9 mouse cellular contexts compared by ENCODE assay signal in genomic region chr11:94994947-94995772, GRCm38 (mm10). TPM values are rescaled to one million over a fixed set of nuclear protein-coding genes. Genes with fewer than 3 reads are reported as not detected.
DNase-seq lines count a peak whose midpoint lies in the region; ATAC-seq and TF ChIP-seq lines count a peak whose summit lies in the region.
"Had no signal": no experiment of that assay in that cellular context is flagged by ENCODE, and none has a peak within 500 bp of the region (broad histone marks: within the 10 kb centered on the region; RNA-seq: fewer than 3 reads in every experiment).

No protein-coding gene starts in this region.

- H3K27me3 ChIP-seq in lung, embryonic 16.5 days (ENCODE audit: control insufficient read depth, insufficient read depth, low read depth, low read length): no peaks in the 10 kb centered on the region
- H3K27me3 ChIP-seq in forebrain, embryonic 14.5 days (replicated peaks; ENCODE audit: control insufficient read depth, insufficient read depth, low read length): no peaks in the 10 kb centered on the region
- no peaks in the 10 kb centered on the region for H3K27me3 ChIP-seq in intestine, postnatal 0 days (replicated peaks; ENCODE audit: control insufficient read depth, insufficient read depth, low read length)
- H3K27me3 ChIP-seq in neural tube, embryonic 14.5 days (ENCODE audit: control insufficient read depth, insufficient read depth, low read length): peaks cover 4% of the 10 kb centered on the region; the same call in 1 of the 2 replicates

- peak overlapping the region; percentile 89 for H3K4me3 ChIP-seq in lung, embryonic 16.5 days (ENCODE audit: low read length)
- H3K4me3 ChIP-seq in forebrain, embryonic 14.5 days (ENCODE audit: low read depth, low read length): peak overlapping the region; percentile 86
- H3K4me3 ChIP-seq in intestine, postnatal 0 days (ENCODE audit: low read depth, low read length): no peak overlapping the region
- peak overlapping the region; percentile 97 for H3K4me3 ChIP-seq in neural tube, embryonic 14.5 days (ENCODE audit: low read depth, low read length)

- H3K27ac ChIP-seq in lung, embryonic 16.5 days (ENCODE audit: low read length): no peak overlapping the region
- H3K27ac ChIP-seq in forebrain, embryonic 14.5 days (ENCODE audit: low read depth, low read length): no peak overlapping the region
- H3K27ac ChIP-seq in intestine, postnatal 0 days (ENCODE audit: low read depth, low read length): no peak overlapping the region
- no peak overlapping the region for H3K27ac ChIP-seq in neural tube, embryonic 14.5 days (ENCODE audit: low read depth, low read length)

- H3K36me3 ChIP-seq in lung, embryonic 16.5 days (ENCODE audit: control insufficient read depth, insufficient read depth, low read length): peaks cover 18% of the 10 kb centered on the region
- peaks cover 53% of the 10 kb centered on the region for H3K36me3 ChIP-seq in forebrain, embryonic 14.5 days (ENCODE audit: control insufficient read depth, insufficient read depth, low read length)
- H3K36me3 ChIP-seq in intestine, postnatal 0 days (ENCODE audit: control insufficient read depth, insufficient read depth): peaks cover 34% of the 10 kb centered on the region
- H3K36me3 ChIP-seq in neural tube, embryonic 14.5 days (ENCODE audit: control insufficient read depth, insufficient read depth, low read length): peaks cover 18% of the 10 kb centered on the region

- no peak for ATAC-seq in lung, embryonic 16.5 days (ENCODE audit: low read depth)
- no peak for ATAC-seq in forebrain, embryonic 14.5 days
- no peak for ATAC-seq in intestine, postnatal 0 days
- no peak for ATAC-seq in neural tube, embryonic 14.5 days (ENCODE audit: low read depth)
- ATAC-seq in granulocyte monocyte progenitor cell, adult 5-6 weeks (replicated peaks; ENCODE audit: poor library complexity, severe bottlenecking): no peak

- 74% methylated on average over 11 of the region's 11 CpGs for WGBS in lung, embryonic 16.5 days
- WGBS in forebrain, embryonic 14.5 days: 84% methylated on average over 11 of the region's 11 CpGs
- 79% methylated on average over 11 of the region's 11 CpGs for WGBS in intestine, postnatal 0 days
- 78% methylated on average over 11 of the region's 11 CpGs for WGBS in neural tube, embryonic 14.5 days

- no peak for DNase-seq in lung, postnatal 36 days
- no peak for DNase-seq in forebrain, embryonic 14.5 days (ENCODE audit: low spot score)
- no peak for DNase-seq in layer of hippocampus, adult 8-10 months (ENCODE audit: low spot score in 2 of 2)
- no peak for DNase-seq in B cell, adult 2 months

- no peaks in the 10 kb centered on the region for H3K9me3 ChIP-seq in lung, embryonic 16.5 days (ENCODE audit: control insufficient read depth, low read length)
- no peaks in the 10 kb centered on the region for H3K9me3 ChIP-seq in forebrain, embryonic 14.5 days (replicated peaks; ENCODE audit: control insufficient read depth, low read length)
- no peaks in the 10 kb centered on the region for H3K9me3 ChIP-seq in intestine, postnatal 0 days (ENCODE audit: control insufficient read depth)
- H3K9me3 ChIP-seq in neural tube, embryonic 14.5 days (ENCODE audit: control insufficient read depth, low read length): no peaks in the 10 kb centered on the region

- peak overlapping the region; percentile 96 for H3K4me2 ChIP-seq in lung, embryonic 16.5 days (ENCODE audit: low read depth, low read length)
- H3K4me2 ChIP-seq in forebrain, embryonic 14.5 days (ENCODE audit: low read length): peak overlapping the region; percentile 99
- H3K4me2 ChIP-seq in intestine, postnatal 0 days (replicated peaks; ENCODE audit: low read depth): peak overlapping the region; percentile 13; the same call in 1 of the 2 replicates
- H3K4me2 ChIP-seq in neural tube, embryonic 14.5 days (ENCODE audit: low read depth, low read length): peak overlapping the region; percentile 100

- H3K9ac ChIP-seq in lung, embryonic 16.5 days (ENCODE audit: low read length): peak overlapping the region; percentile 93
- H3K9ac ChIP-seq in forebrain, embryonic 14.5 days (ENCODE audit: low read length): peak overlapping the region; percentile 94
- 0 out of 2 replicates have a peak overlapping the region, but pooled peaks have one; percentile 11 for H3K9ac ChIP-seq in intestine, postnatal 0 days (ENCODE audit: low read depth, low read length)
- H3K9ac ChIP-seq in neural tube, embryonic 14.5 days (replicated peaks; ENCODE audit: low read depth, low read length): peak overlapping the region; percentile 98; the same call in 1 of the 2 replicates

- H3K4me1 ChIP-seq in lung, embryonic 16.5 days (replicated peaks; ENCODE audit: control insufficient read depth, insufficient read depth, low read length): peaks cover 41% of the 10 kb centered on the region
- peaks cover 45% of the 10 kb centered on the region for H3K4me1 ChIP-seq in forebrain, embryonic 14.5 days (ENCODE audit: control insufficient read depth, insufficient read depth, low read length)
- H3K4me1 ChIP-seq in intestine, postnatal 0 days (replicated peaks; ENCODE audit: control insufficient read depth, insufficient read depth, low read length): peaks cover 27% of the 10 kb centered on the region
- peaks cover 50% of the 10 kb centered on the region for H3K4me1 ChIP-seq in neural tube, embryonic 14.5 days (ENCODE audit: control insufficient read depth, insufficient read depth, low read length)

- TF ChIP-seq CTCF in intestine, postnatal 0 days (IDR thresholded peaks at IDR 0.05; ENCODE audit: low read depth): no peak

RNA-seq across cellular contexts. Expression of gene Ppp1r9b, which starts 4.3 kb away (rescaled TPM):
- polyA plus RNA-seq in lung, embryonic 16.5 days (2015; fragmentation: Nextera tagmentation; extraction: Ambion mirVana): 8.2 and 8.3 TPM in 2 replicates
- polyA plus RNA-seq in forebrain, embryonic 14.5 days (2014; fragmentation: Nextera tagmentation; extraction: Ambion mirVana): 20.8 and 21.8 TPM in 2 replicates
- polyA plus RNA-seq in intestine, postnatal 0 days (2015; fragmentation: Nextera tagmentation; extraction: Ambion mirVana): 6.3 and 7.1 TPM in 2 replicates
- polyA plus RNA-seq in neural tube, embryonic 14.5 days (2014; fragmentation: Nextera tagmentation; extraction: Ambion mirVana): 27.7 and 29.8 TPM in 2 replicates
- 100 to 1,000 TPM; 819 to 832 (median 829) TPM for total RNA-seq in layer of hippocampus, adult 8-10 months (2022)
- 50.3 and 61.7 TPM in 2 replicates for total RNA-seq in granulocyte monocyte progenitor cell, adult 5-6 weeks (2014; fragmentation: Nextera tagmentation)
- 67.7 and 71.9 TPM in 2 replicates for total RNA-seq in granulocyte monocyte progenitor cell, adult 5-6 weeks (2017)

RNA-seq across cellular contexts. Expression of gene Samd14, which starts 14.5 kb away (rescaled TPM):
- 13.4 and 14.0 TPM in 2 replicates for polyA plus RNA-seq in lung, embryonic 16.5 days (2015; fragmentation: Nextera tagmentation; extraction: Ambion mirVana)
- 81.7 and 96.5 TPM in 2 replicates for polyA plus RNA-seq in forebrain, embryonic 14.5 days (2014; fragmentation: Nextera tagmentation; extraction: Ambion mirVana)
- polyA plus RNA-seq in intestine, postnatal 0 days (2015; fragmentation: Nextera tagmentation; extraction: Ambion mirVana): 6.5 and 6.9 TPM in 2 replicates
- polyA plus RNA-seq in neural tube, embryonic 14.5 days (2014; fragmentation: Nextera tagmentation; extraction: Ambion mirVana): 131 and 144 TPM in 2 replicates
- 10 to 100 TPM; 33.9 to 40.0 (median 36.4) TPM for total RNA-seq in layer of hippocampus, adult 8-10 months (2022)
- total RNA-seq in granulocyte monocyte progenitor cell, adult 5-6 weeks (2014; fragmentation: Nextera tagmentation): 0.34 and 0.49 TPM in 2 replicates
- 0.05 and 0.65 TPM in 2 replicates for total RNA-seq in granulocyte monocyte progenitor cell, adult 5-6 weeks (2017)

RNA-seq across cellular contexts. Expression of gene Sgca, which starts 19.0 kb away (rescaled TPM):
- polyA plus RNA-seq in lung, embryonic 16.5 days (2015; fragmentation: Nextera tagmentation; extraction: Ambion mirVana): 1.3 and 1.4 TPM in 2 replicates
- polyA plus RNA-seq in forebrain, embryonic 14.5 days (2014; fragmentation: Nextera tagmentation; extraction: Ambion mirVana): not detected in 2 replicates
- polyA plus RNA-seq in intestine, postnatal 0 days (2015; fragmentation: Nextera tagmentation; extraction: Ambion mirVana): 0.18 and 0.55 TPM in 2 replicates
- polyA plus RNA-seq in neural tube, embryonic 14.5 days (2014; fragmentation: Nextera tagmentation; extraction: Ambion mirVana): not detected in 2 replicates
- under 1 TPM in 2 of 4 experiments, not detected in 2; 0.23 to 0.56 TPM for total RNA-seq in layer of hippocampus, adult 8-10 months (2022)
- total RNA-seq in granulocyte monocyte progenitor cell, adult 5-6 weeks (2014; fragmentation: Nextera tagmentation): not detected in 2 replicates
- total RNA-seq in granulocyte monocyte progenitor cell, adult 5-6 weeks (2017): not detected in 2 replicates

RNA-seq across cellular contexts. Expression of gene Hils1, which starts 27.8 kb away (rescaled TPM):
- polyA plus RNA-seq in lung, embryonic 16.5 days (2015; fragmentation: Nextera tagmentation; extraction: Ambion mirVana): not detected in 2 replicates
- not detected in 2 replicates for polyA plus RNA-seq in forebrain, embryonic 14.5 days (2014; fragmentation: Nextera tagmentation; extraction: Ambion mirVana)
- polyA plus RNA-seq in intestine, postnatal 0 days (2015; fragmentation: Nextera tagmentation; extraction: Ambion mirVana): not detected in 2 replicates
- not detected in 2 replicates for polyA plus RNA-seq in neural tube, embryonic 14.5 days (2014; fragmentation: Nextera tagmentation; extraction: Ambion mirVana)
- not detected for total RNA-seq in layer of hippocampus, adult 8-10 months (2022)
- total RNA-seq in granulocyte monocyte progenitor cell, adult 5-6 weeks (2014; fragmentation: Nextera tagmentation): not detected in 2 replicates
- not detected in 2 replicates for total RNA-seq in granulocyte monocyte progenitor cell, adult 5-6 weeks (2017)
- total RNA-seq: heart, postnatal 10 days had no signal

RNA-seq across cellular contexts. Expression of gene Pdk2, which starts 46.0 kb away (rescaled TPM):
- 37.3 and 43.3 TPM in 2 replicates for polyA plus RNA-seq in lung, embryonic 16.5 days (2015; fragmentation: Nextera tagmentation; extraction: Ambion mirVana)
- 20.1 and 24.2 TPM in 2 replicates for polyA plus RNA-seq in forebrain, embryonic 14.5 days (2014; fragmentation: Nextera tagmentation; extraction: Ambion mirVana)
- polyA plus RNA-seq in intestine, postnatal 0 days (2015; fragmentation: Nextera tagmentation; extraction: Ambion mirVana): 53.2 and 57.4 TPM in 2 replicates
- polyA plus RNA-seq in neural tube, embryonic 14.5 days (2014; fragmentation: Nextera tagmentation; extraction: Ambion mirVana): 21.8 and 23.1 TPM in 2 replicates
- total RNA-seq in layer of hippocampus, adult 8-10 months (2022): 100 to 1,000 TPM; 116 to 134 (median 123) TPM
- 8.5 and 9.8 TPM in 2 replicates for total RNA-seq in granulocyte monocyte progenitor cell, adult 5-6 weeks (2014; fragmentation: Nextera tagmentation)
- total RNA-seq in granulocyte monocyte progenitor cell, adult 5-6 weeks (2017): 0.60 and 1.8 TPM in 2 replicates

Comparison
In these comparisons a context has a peak if more than half of its experiments do, and no peak if none do; other contexts are left out.
1. H3K4me2 ChIP-seq: peak in every context shown above with its lines; median percentile 100 in neural tube, embryonic 14.5 days; 99 in forebrain, embryonic 14.5 days; 96 in lung, embryonic 16.5 days; 13 in intestine, postnatal 0 days.
2. H3K9ac ChIP-seq: peak in every context shown above with its lines; median percentile 98 in neural tube, embryonic 14.5 days; 94 in forebrain, embryonic 14.5 days; 93 in lung, embryonic 16.5 days; 11 in intestine, postnatal 0 days.